Mouse (Mus musculus) intestine, embryonic 16.5 days (tissue): ENCODE data around the gene Fgfr2. TPM values are rescaled to one million over a fixed set of nuclear protein-coding genes. Genes with fewer than 3 reads are reported as not detected.

Experiments
- ATAC-seq: fragments of 200-750 bp; cut with Nextera tagmentation; 2 replicates; pipeline ENCODE4 v1.8.0; 2017; ENCODE audit warnings: moderate TSS enrichment, moderate library complexity
- H3K27ac ChIP-seq: fragments of 300-500 bp; sonication (generic); 2 replicates; pipeline ENCODE4 v1.5.1; 2014; ENCODE audit warnings: mild to moderate bottlenecking, low read length
- H3K27me3 ChIP-seq: fragments of 300-500 bp; sonication (generic); replicated peaks from 2 replicates; pipeline ENCODE4 v1.6.1; 2014; ENCODE audit warnings: low read length, control low read depth, mixed read lengths; ENCODE audit not compliant: control insufficient read depth, insufficient read depth
- H3K36me3 ChIP-seq: fragments of 300-500 bp; sonication (generic); 2 replicates; pipeline ENCODE4 v1.6.1; 2014; ENCODE audit warnings: low read length, control low read depth; ENCODE audit not compliant: control insufficient read depth, insufficient read depth
- H3K4me1 ChIP-seq: fragments of 300-500 bp; sonication (generic); 2 replicates; pipeline ENCODE4 v1.6.1; 2014; ENCODE audit warnings: low read length, control low read depth, mixed read lengths; ENCODE audit not compliant: control insufficient read depth, insufficient read depth
- H3K4me2 ChIP-seq: fragments of 300-500 bp; sonication (generic); 2 replicates; pipeline ENCODE4 v1.6.1; 2014; ENCODE audit warnings: low read depth, low read length, control low read depth
- H3K4me3 ChIP-seq: fragments of 300-500 bp; sonication (generic); 2 replicates; pipeline ENCODE4 v1.5.1; 2014; ENCODE audit warnings: mild to moderate bottlenecking, low read length
- H3K9ac ChIP-seq: fragments of 300-500 bp; sonication (generic); 2 replicates; pipeline ENCODE4 v1.6.1; 2014; ENCODE audit warnings: low read depth, low read length
- H3K9me3 ChIP-seq: fragments of 300-500 bp; sonication (generic); 2 replicates; pipeline ENCODE4 v1.6.1; 2016; ENCODE audit warnings: low read length, control low read depth; ENCODE audit not compliant: control insufficient read depth
- WGBS: fragments of 180-500 bp; shearing (Covaris S2); extraction: QIAGEN DNeasy Blood & Tissue Kit; methylation state at CpG from one replicate; pipeline ENCODE4 v1.1.7; 2014; 5-methylcytosine and 5-hydroxymethylcytosine counted together
- polyA plus RNA-seq: library from polyadenylated mRNA; unstranded; fragments of >200 nt; fragmentation: Nextera tagmentation; extraction: Ambion mirVana; gene quantifications from 2 replicates; pipeline ENCODE4 v1.2.1, GENCODE M21; 2015

Fgfr2 gene
- polyA plus RNA-seq, 1 experiment from 2014 or later, result 47.3 TPM

DNA sequence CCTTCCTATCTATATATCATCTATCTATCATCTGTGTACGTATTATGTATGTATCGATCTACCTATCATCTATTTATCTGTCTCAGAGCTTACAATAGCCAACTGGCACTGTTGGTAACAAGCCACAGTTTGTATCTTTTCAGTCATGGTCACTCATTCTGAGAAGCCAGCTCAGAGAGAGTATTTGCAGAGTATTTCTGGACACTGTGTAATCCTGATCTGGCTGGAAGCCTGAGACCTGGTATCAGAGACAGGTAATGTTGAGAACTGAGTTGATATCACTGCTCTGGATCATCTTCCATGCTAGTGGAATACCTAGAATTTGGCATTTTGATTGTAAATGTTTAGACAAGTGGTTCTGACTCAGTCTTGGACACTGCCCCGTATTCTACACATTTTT lies 2492.2 kb downstream of the Fgfr2 start:
- Histone ChIP-seq H3K36me3 (no peaks in the 10 kb centered on the region), H3K27me3 (no peaks in the 10 kb centered on the region), H3K9ac (no peak overlapping the region), H3K4me3 (no peak overlapping the region), H3K9me3 (no peaks in the 10 kb centered on the region), H3K4me1 (peaks cover 14% of the 10 kb centered on the region), H3K27ac (no peak overlapping the region), H3K4me2 (no peak overlapping the region)
- no peak for ATAC-seq
- 93% methylated on average over 3 of the region's 3 CpGs for WGBS

DNA sequence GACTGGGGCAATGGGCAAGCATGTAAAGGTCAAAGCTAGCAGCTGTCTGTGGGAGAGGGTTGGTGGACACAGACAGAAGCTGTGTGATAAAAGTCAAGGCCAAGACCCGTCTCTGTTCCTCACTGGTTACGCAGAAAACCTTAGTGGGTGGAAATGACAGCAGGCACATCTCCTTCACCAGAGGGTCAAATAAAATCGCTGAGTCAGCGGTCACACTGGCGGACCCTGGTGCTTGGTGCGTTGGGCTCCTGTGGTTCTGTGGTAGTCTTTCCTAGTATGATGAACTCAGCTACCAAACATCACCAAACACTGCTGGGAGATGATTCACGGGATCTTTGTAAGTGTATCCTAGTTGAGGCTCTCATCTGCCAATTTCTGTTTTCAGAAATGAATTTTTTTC lies 2493.2 kb downstream of the Fgfr2 start:
- no peak overlapping the region for H3K27ac ChIP-seq
- no peak overlapping the region for H3K9ac ChIP-seq
- H3K4me2 ChIP-seq, result no peak overlapping the region
- peaks cover 12% of the 10 kb centered on the region for H3K4me1 ChIP-seq
- no peak for ATAC-seq
- no peaks in the 10 kb centered on the region for H3K36me3 ChIP-seq
- H3K4me3 ChIP-seq, result no peak overlapping the region
- H3K9me3 ChIP-seq, result no peaks in the 10 kb centered on the region
- no peaks in the 10 kb centered on the region for H3K27me3 ChIP-seq
- 85% methylated on average over 7 of the region's 7 CpGs for WGBS

DNA sequence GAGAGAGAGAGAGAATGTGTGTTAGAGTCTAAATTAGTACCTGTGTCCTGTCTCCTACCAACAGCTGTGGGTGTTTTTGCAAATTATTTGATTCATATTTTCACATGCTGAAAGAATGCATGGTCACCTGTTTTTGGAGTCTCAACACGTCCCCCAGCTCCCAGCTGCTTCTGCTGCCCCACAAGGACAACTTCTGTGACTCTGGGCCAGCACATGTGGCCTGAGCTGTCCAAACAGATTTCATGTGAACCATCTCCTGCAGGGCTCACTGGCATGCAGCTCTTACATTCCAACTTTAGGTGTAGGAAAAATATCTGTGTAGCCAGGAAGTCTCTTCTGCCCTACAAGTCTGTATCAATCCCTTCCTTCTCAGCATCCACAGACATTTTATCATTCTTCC lies 2494.5 kb downstream of the Fgfr2 start:
- peaks cover 8% of the 10 kb centered on the region for H3K4me1 ChIP-seq
- WGBS, result 41% methylated on average over 1 of the region's 1 CpGs
- H3K9ac ChIP-seq, result no peak overlapping the region
- no peak overlapping the region for H3K27ac ChIP-seq
- ATAC-seq, result no peak
- H3K27me3 ChIP-seq, result no peaks in the 10 kb centered on the region
- H3K36me3 ChIP-seq, result no peaks in the 10 kb centered on the region
- no peaks in the 10 kb centered on the region for H3K9me3 ChIP-seq
- no peak overlapping the region for H3K4me3 ChIP-seq
- H3K4me2 ChIP-seq, result no peak overlapping the region

DNA sequence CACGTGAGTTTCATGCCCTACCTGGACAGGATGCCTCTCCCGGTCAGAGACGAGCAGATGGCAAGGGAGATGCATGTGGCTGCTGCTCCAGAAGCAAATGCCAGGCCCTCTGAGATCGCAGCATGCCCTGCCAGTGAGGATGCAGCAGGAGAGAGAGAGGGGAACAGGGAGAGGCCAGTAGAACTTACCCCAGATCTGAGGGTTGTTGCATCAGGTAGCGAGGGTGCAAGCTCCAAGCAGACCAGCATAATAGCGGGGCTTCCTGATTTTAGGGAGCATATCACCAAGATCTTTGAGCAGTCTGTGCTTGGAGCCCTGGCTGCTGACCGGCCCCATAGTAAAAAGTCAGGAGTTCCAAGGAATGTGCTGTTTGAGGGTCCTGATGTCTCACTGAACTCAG lies 2497.8 kb downstream of the Fgfr2 start:
- no peaks in the 10 kb centered on the region for H3K36me3 ChIP-seq
- H3K27ac ChIP-seq, result no peak overlapping the region
- no peaks in the 10 kb centered on the region for H3K9me3 ChIP-seq
- H3K4me3 ChIP-seq, result no peak overlapping the region
- H3K9ac ChIP-seq, result no peak overlapping the region
- no peaks in the 10 kb centered on the region for H3K27me3 ChIP-seq
- H3K4me1 ChIP-seq, result no peaks in the 10 kb centered on the region
- no peak for ATAC-seq
- H3K4me2 ChIP-seq, result no peak overlapping the region
- 83% methylated on average over 7 of the region's 7 CpGs for WGBS

DNA sequence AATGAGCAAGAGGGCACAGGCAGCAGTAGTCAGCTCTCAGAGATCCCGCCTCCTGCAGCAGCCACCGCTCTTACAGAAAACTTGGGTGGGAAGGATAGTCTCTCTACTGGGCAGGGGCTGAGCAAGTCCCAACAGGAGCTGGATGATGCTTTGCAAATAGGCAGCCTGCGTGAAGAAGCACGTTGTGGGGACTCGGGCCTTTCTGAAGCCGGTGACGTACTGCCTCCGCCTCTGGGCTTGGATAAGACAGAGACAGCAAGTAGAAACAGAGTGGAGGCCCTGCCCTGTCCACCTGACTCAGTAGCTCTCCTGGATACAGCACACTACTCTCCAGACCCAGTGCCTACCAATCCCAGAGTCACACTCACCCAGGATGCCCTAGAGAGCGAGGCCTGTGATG lies 2498.9 kb downstream of the Fgfr2 start:
- no peak overlapping the region for H3K4me2 ChIP-seq
- H3K4me1 ChIP-seq, result no peaks in the 10 kb centered on the region
- no peak for ATAC-seq
- H3K27me3 ChIP-seq, result no peaks in the 10 kb centered on the region
- no peak overlapping the region for H3K4me3 ChIP-seq
- 86% methylated on average over 9 of the region's 9 CpGs for WGBS
- no peak overlapping the region for H3K9ac ChIP-seq
- H3K36me3 ChIP-seq, result no peaks in the 10 kb centered on the region
- no peak overlapping the region for H3K27ac ChIP-seq
- H3K9me3 ChIP-seq, result no peaks in the 10 kb centered on the region

DNA sequence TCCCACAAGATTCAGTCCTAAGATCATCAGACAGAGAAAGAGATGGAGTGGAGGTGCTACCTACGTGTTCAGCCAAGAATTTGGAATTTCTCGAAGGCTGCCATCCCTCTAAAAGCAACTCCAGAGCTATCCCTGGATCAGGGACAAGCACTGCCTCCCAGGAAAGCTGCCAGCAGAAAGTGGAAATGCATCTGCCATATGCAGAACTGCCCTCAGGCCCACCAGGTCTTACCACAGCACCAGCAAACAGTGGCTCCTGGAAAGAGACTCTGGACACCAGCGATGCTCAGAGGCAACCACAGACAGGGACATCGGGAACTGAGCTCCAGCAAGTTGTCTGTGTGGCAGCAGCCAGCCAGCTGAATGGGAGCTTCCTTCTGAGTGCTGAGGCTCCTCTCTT lies 2500.8 kb downstream of the Fgfr2 start:
- Histone ChIP-seq H3K4me2 (no peak overlapping the region), H3K9me3 (no peaks in the 10 kb centered on the region), H3K4me3 (no peak overlapping the region), H3K9ac (no peak overlapping the region), H3K27ac (no peak overlapping the region), H3K36me3 (no peaks in the 10 kb centered on the region), H3K4me1 (no peaks in the 10 kb centered on the region), H3K27me3 (no peaks in the 10 kb centered on the region)
- WGBS, result 72% methylated on average over 4 of the region's 4 CpGs
- no peak for ATAC-seq

DNA sequence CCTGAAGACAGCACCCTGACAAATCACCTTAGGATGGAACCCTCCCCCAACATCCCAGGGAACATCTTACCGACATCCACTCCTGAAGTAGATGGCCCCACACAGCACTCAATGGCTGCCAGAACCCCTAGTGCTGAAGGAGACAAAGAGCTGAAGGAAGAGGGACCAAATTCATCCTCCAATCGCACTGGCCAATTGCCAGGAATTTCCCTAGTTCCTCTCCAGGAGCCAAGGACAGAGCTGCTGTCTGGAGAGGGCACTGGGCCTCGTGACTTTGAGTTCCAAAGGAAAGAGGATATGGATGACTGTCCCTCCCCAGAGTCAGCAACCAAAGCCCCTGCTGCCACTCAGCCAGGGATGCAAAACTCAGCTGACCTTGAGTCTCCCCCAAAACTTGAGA lies 2501.2 kb downstream of the Fgfr2 start:
- WGBS, result 53% methylated on average over 3 of the region's 3 CpGs
- no peaks in the 10 kb centered on the region for H3K36me3 ChIP-seq
- H3K4me1 ChIP-seq, result no peaks in the 10 kb centered on the region
- H3K9ac ChIP-seq, result no peak overlapping the region
- H3K27me3 ChIP-seq, result no peaks in the 10 kb centered on the region
- ATAC-seq, result no peak
- H3K27ac ChIP-seq, result no peak overlapping the region
- no peak overlapping the region for H3K4me2 ChIP-seq
- no peaks in the 10 kb centered on the region for H3K9me3 ChIP-seq
- no peak overlapping the region for H3K4me3 ChIP-seq

DNA sequence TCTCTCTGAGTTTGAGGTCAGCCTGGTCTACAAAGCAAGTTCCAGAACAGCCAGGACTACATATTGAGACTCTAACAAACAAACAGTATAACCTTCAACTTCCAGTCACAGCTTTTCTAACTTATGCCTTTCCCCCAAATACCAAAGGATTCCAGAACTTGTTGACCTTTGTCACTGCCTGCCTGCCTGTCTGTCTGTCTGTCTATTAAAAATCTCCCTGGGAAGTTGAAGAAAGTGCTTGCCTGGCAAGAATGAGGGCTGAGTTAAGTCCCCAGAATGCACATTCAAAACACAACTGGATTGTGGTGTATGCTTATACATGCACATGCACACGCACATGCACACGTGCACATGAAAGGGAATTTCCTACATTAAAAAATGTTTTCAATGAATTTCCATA lies 2502.1 kb downstream of the Fgfr2 start:
- Histone ChIP-seq H3K27me3 (no peaks in the 10 kb centered on the region), H3K4me1 (no peaks in the 10 kb centered on the region), H3K9ac (no peak overlapping the region), H3K4me3 (no peak overlapping the region), H3K36me3 (no peaks in the 10 kb centered on the region), H3K27ac (no peak overlapping the region), H3K9me3 (no peaks in the 10 kb centered on the region), H3K4me2 (no peak overlapping the region)
- WGBS, result 92% methylated on average over 2 of the region's 2 CpGs
- no peak for ATAC-seq

DNA sequence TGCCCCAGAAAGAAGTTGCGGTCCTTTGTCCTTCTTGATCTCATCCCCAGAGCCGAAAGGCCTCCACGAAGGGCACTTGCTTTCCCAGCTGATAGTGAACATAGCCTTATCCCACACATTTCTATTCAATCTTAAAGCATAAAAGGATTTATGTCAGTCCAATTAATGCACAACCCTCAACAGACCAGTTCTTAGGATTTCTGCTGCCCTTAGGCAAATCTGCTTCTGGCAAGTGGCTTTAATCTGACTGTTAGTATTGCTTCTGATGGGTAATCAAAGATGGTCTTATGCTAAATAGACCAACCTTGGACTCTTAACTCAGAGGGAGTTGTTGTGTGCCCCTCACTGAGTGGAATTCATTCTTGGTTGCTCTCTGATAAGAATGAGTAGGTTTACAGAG lies 2505.6 kb downstream of the Fgfr2 start:
- no peaks in the 10 kb centered on the region for H3K27me3 ChIP-seq
- H3K27ac ChIP-seq, result no peak overlapping the region
- 93% methylated on average over 3 of the region's 3 CpGs for WGBS
- no peak overlapping the region for H3K4me2 ChIP-seq
- no peaks in the 10 kb centered on the region for H3K4me1 ChIP-seq
- no peaks in the 10 kb centered on the region for H3K36me3 ChIP-seq
- no peak overlapping the region for H3K4me3 ChIP-seq
- H3K9ac ChIP-seq, result no peak overlapping the region
- ATAC-seq, result no peak
- no peaks in the 10 kb centered on the region for H3K9me3 ChIP-seq

DNA sequence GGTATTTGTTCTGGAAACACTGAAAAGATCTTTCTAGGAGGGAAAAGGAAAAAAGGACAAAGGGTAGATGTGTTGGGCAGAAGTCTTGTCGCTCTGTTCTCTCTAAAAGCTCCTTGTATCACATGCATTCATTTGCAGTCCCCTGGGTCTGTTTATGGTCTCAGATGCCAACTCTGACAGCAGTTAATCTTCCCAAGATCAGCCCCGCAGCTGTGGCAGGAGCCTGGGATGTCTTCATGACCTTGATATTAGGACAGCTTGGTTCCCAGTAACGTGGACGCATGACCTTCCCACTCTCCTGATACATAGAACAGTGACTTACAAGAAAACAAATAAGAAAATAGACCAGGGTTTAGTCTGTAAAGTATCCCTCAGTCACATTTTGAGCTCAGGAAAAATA lies 2509.2 kb downstream of the Fgfr2 start:
- WGBS, result 46% methylated on average over 4 of the region's 4 CpGs
- H3K9me3 ChIP-seq, result no peaks in the 10 kb centered on the region
- H3K4me3 ChIP-seq, result no peak overlapping the region
- no peak overlapping the region for H3K27ac ChIP-seq
- no peak overlapping the region for H3K4me2 ChIP-seq
- H3K4me1 ChIP-seq, result no peaks in the 10 kb centered on the region
- H3K9ac ChIP-seq, result no peak overlapping the region
- no peaks in the 10 kb centered on the region for H3K27me3 ChIP-seq
- ATAC-seq, result no peak
- no peaks in the 10 kb centered on the region for H3K36me3 ChIP-seq
